ENCODE assay signal across 11 mouse cellular contexts in the genomic region with DNA sequence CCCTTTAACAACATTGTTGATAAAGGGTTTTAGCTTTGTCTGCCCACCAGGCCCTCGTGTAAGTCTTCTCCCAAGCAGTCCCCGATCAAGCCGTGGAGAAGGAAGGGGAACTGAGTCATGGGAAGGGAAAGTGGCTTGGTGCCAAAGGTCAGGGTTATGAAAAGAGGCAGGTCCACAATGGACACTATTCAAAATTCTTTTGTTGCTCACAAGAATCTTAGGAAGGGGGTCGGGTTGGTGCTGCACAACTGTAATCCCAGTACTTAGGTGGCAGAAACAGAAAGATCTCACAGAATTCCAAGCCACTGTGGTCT. TPM values are rescaled to one million over a fixed set of nuclear protein-coding genes. Genes with fewer than 3 reads are reported as not detected.
A peak's percentile ranks its signal among the peaks of the same experiment; 100 is the strongest.
DNase-seq lines count a peak whose midpoint lies in the region; ATAC-seq and TF ChIP-seq lines count a peak whose summit lies in the region.
"Had no signal": no experiment of that assay in that cellular context is flagged by ENCODE, and none has a peak within 500 bp of the region (broad histone marks: within the 10 kb centered on the region; RNA-seq: fewer than 3 reads in every experiment).

No protein-coding gene starts in this region.

- no peaks in the 10 kb centered on the region for H3K27me3 ChIP-seq in liver, embryonic 13.5 days
- H3K27me3 ChIP-seq in liver, embryonic 11.5 days (replicated peaks; ENCODE audit: control insufficient read depth, insufficient read depth, low read length) = no peaks in the 10 kb centered on the region
- no peaks in the 10 kb centered on the region for H3K27me3 ChIP-seq in embryonic facial prominence, embryonic 12.5 days

- TF ChIP-seq CTCF in gastrocnemius, adult 2 months (IDR thresholded peaks at IDR 0.05) = no peak

- peaks cover 55% of the 10 kb centered on the region for H3K4me1 ChIP-seq in liver, embryonic 13.5 days (replicated peaks)
- H3K4me1 ChIP-seq in liver, embryonic 11.5 days (replicated peaks; ENCODE audit: control insufficient read depth, insufficient read depth, low read length) = peaks cover 32% of the 10 kb centered on the region
- peaks cover 30% of the 10 kb centered on the region for H3K4me1 ChIP-seq in embryonic facial prominence, embryonic 12.5 days

- 0 out of 2 replicates have a peak overlapping the region, but pooled peaks have one; percentile 27 for H3K9ac ChIP-seq in liver, embryonic 13.5 days
- H3K9ac ChIP-seq in liver, embryonic 11.5 days (ENCODE audit: low read depth, low read length) = no peak overlapping the region
- no peak overlapping the region for H3K9ac ChIP-seq in embryonic facial prominence, embryonic 12.5 days

- no peak for ATAC-seq in liver, embryonic 13.5 days (ENCODE audit: low read depth)
- no peak for ATAC-seq in liver, embryonic 11.5 days (replicated peaks; ENCODE audit: low FRiP score)
- no peak for ATAC-seq in embryonic facial prominence, embryonic 12.5 days (ENCODE audit: insufficient number of reproducible peaks, insufficient read depth, low FRiP score, low TSS enrichment)

- no peak overlapping the region for H3K4me3 ChIP-seq in gastrocnemius, adult 2 months
- H3K4me3 ChIP-seq in liver, embryonic 13.5 days (replicated peaks) = 0 out of 2 replicates have a peak overlapping the region, but pooled peaks have one; percentile 73
- H3K4me3 ChIP-seq in liver, embryonic 11.5 days (ENCODE audit: low read depth, low read length) = no peak overlapping the region
- no peak overlapping the region for H3K4me3 ChIP-seq in embryonic facial prominence, embryonic 12.5 days

- WGBS in liver, embryonic 13.5 days (ENCODE audit: insufficient replicate concordance) = 23% methylated on average over 4 of the region's 4 CpGs
- 27% methylated on average over 4 of the region's 4 CpGs for WGBS in liver, embryonic 11.5 days
- 53% methylated on average over 4 of the region's 4 CpGs for WGBS in embryonic facial prominence, embryonic 12.5 days

- no peaks in the 10 kb centered on the region for H3K9me3 ChIP-seq in liver, embryonic 13.5 days (replicated peaks)
- H3K9me3 ChIP-seq in liver, embryonic 11.5 days (ENCODE audit: control insufficient read depth, low read length) = no peaks in the 10 kb centered on the region
- H3K9me3 ChIP-seq in embryonic facial prominence, embryonic 12.5 days = no peaks in the 10 kb centered on the region

- DNase-seq in gastrocnemius, adult 2 months = no peak
- DNase-seq in gastrocnemius, adult 8-10 months (ENCODE audit: low spot score in 2 of 2) = no peak
- DNase-seq in liver, embryonic 13.5 days = no peak
- DNase-seq in liver, embryonic 11.5 days (ENCODE audit: low spot score) = no peak
- DNase-seq in lung, postnatal 36 days = peak; percentile 35
- no peak for DNase-seq in urinary bladder, adult 18-20 months (ENCODE audit: low spot score in 2 of 2)
- DNase-seq in right cerebral cortex, adult 2 months (ENCODE audit: low spot score in 2 of 2) = no peak
- DNase-seq: cerebellum, adult 11-12 months had no signal

- intact Hi-C loops in gastrocnemius, adult 2 months (cut with DNase I) = loop anchor here (5.0 kb wide), 1 partner anchor 91 kb away; no protein-coding TSS in a partner anchor

- peak overlapping the region; percentile 98; the same call in 1 of the 2 replicates for H3K4me2 ChIP-seq in liver, embryonic 13.5 days
- H3K4me2 ChIP-seq in liver, embryonic 11.5 days = no peak overlapping the region; the same call in 1 of the 2 replicates
- H3K4me2 ChIP-seq in embryonic facial prominence, embryonic 12.5 days (replicated peaks) = peak overlapping the region; percentile 79; the same call in 1 of the 2 replicates

- no peaks in the 10 kb centered on the region for H3K36me3 ChIP-seq in liver, embryonic 13.5 days
- no peaks in the 10 kb centered on the region for H3K36me3 ChIP-seq in liver, embryonic 11.5 days (ENCODE audit: control insufficient read depth, insufficient read depth, low read length)
- H3K36me3 ChIP-seq in embryonic facial prominence, embryonic 12.5 days = no peaks in the 10 kb centered on the region

- peak overlapping the region; percentile 84 for H3K27ac ChIP-seq in gastrocnemius, adult 2 months
- no peak overlapping the region for H3K27ac ChIP-seq in liver, embryonic 13.5 days
- no peak overlapping the region for H3K27ac ChIP-seq in liver, embryonic 11.5 days (ENCODE audit: low read depth, low read length)
- no peak overlapping the region for H3K27ac ChIP-seq in embryonic facial prominence, embryonic 12.5 days

RNA-seq across cellular contexts. Expression of a gene that starts 0.7 kb away (rescaled TPM):
- total RNA-seq in gastrocnemius, adult 2 months (2021) = 1 to 10 TPM; 1.4 to 1.5 TPM
- 1 to 10 TPM; 1.0 to 1.8 (median 1.5) TPM for total RNA-seq in gastrocnemius, adult 8-10 months (2022)
- 17.9 and 18.2 TPM in 2 replicates for polyA plus RNA-seq in liver, embryonic 13.5 days (2015; fragmentation: Nextera tagmentation; extraction: Ambion mirVana)
- 55.9 and 58.4 TPM in 2 replicates for polyA plus RNA-seq in liver, embryonic 11.5 days (2014; fragmentation: Nextera tagmentation; extraction: Ambion mirVana)
- polyA plus RNA-seq in embryonic facial prominence, embryonic 12.5 days (2016; fragmentation: Nextera tagmentation; extraction: Ambion mirVana) = 95.3 and 97.6 TPM in 2 replicates

RNA-seq across cellular contexts. Expression of a gene that starts 19.8 kb away (rescaled TPM):
- total RNA-seq in gastrocnemius, adult 2 months (2021) = 10 to 100 TPM; 21.9 to 26.7 TPM
- 10 to 100 TPM; 16.7 to 24.4 (median 18.0) TPM for total RNA-seq in gastrocnemius, adult 8-10 months (2022)
- 7.2 and 7.9 TPM in 2 replicates for polyA plus RNA-seq in liver, embryonic 13.5 days (2015; fragmentation: Nextera tagmentation; extraction: Ambion mirVana)
- polyA plus RNA-seq in liver, embryonic 11.5 days (2014; fragmentation: Nextera tagmentation; extraction: Ambion mirVana) = 17.5 and 21.8 TPM in 2 replicates
- 62.3 and 69.1 TPM in 2 replicates for polyA plus RNA-seq in embryonic facial prominence, embryonic 12.5 days (2016; fragmentation: Nextera tagmentation; extraction: Ambion mirVana)
- total RNA-seq: megakaryocyte progenitor cell, adult 5-6 weeks had no signal

RNA-seq across cellular contexts. Expression of a gene that starts 35.8 kb away (rescaled TPM):
- total RNA-seq in gastrocnemius, adult 2 months (2021) = 10 to 100 TPM; 41.0 to 52.4 TPM
- total RNA-seq in gastrocnemius, adult 8-10 months (2022) = 10 to 100 TPM; 44.3 to 48.3 (median 46.0) TPM
- 125 and 138 TPM in 2 replicates for polyA plus RNA-seq in liver, embryonic 13.5 days (2015; fragmentation: Nextera tagmentation; extraction: Ambion mirVana)
- polyA plus RNA-seq in liver, embryonic 11.5 days (2014; fragmentation: Nextera tagmentation; extraction: Ambion mirVana) = 259 and 264 TPM in 2 replicates
- polyA plus RNA-seq in embryonic facial prominence, embryonic 12.5 days (2016; fragmentation: Nextera tagmentation; extraction: Ambion mirVana) = 163 and 174 TPM in 2 replicates

RNA-seq across cellular contexts. Expression of a gene that starts 45.6 kb away (rescaled TPM):
- total RNA-seq in gastrocnemius, adult 2 months (2021) = not detected
- total RNA-seq in gastrocnemius, adult 8-10 months (2022) = not detected
- polyA plus RNA-seq in liver, embryonic 13.5 days (2015; fragmentation: Nextera tagmentation; extraction: Ambion mirVana) = 1.2 and 1.3 TPM in 2 replicates
- 1.4 TPM in 2 replicates for polyA plus RNA-seq in liver, embryonic 11.5 days (2014; fragmentation: Nextera tagmentation; extraction: Ambion mirVana)
- polyA plus RNA-seq in embryonic facial prominence, embryonic 12.5 days (2016; fragmentation: Nextera tagmentation; extraction: Ambion mirVana) = 4.4 and 4.8 TPM in 2 replicates
- total RNA-seq: left cerebral cortex, postnatal 14 days; megakaryocyte progenitor cell, adult 5-6 weeks had no signal

RNA-seq across cellular contexts. Expression of a gene that starts 52.0 kb away (rescaled TPM):
- 10 to 100 TPM; 38.0 to 61.8 TPM for total RNA-seq in gastrocnemius, adult 2 months (2021)
- total RNA-seq in gastrocnemius, adult 8-10 months (2022) = 10 to 100 TPM; 18.8 to 67.9 (median 47.9) TPM
- 1,390 and 1,411 TPM in 2 replicates for polyA plus RNA-seq in liver, embryonic 13.5 days (2015; fragmentation: Nextera tagmentation; extraction: Ambion mirVana)
- polyA plus RNA-seq in liver, embryonic 11.5 days (2014; fragmentation: Nextera tagmentation; extraction: Ambion mirVana) = 1,439 and 1,470 TPM in 2 replicates
- 200 and 220 TPM in 2 replicates for polyA plus RNA-seq in embryonic facial prominence, embryonic 12.5 days (2016; fragmentation: Nextera tagmentation; extraction: Ambion mirVana)
